Mouse (Mus musculus) cerebellum, adult 8-10 months (tissue): ENCODE data around the gene Cd69.

ENCODE experiments used
- DNase-seq: peaks from one replicate; pipeline ENCODE4 v3.0.0; 2022

Gene Cd69

DNA sequence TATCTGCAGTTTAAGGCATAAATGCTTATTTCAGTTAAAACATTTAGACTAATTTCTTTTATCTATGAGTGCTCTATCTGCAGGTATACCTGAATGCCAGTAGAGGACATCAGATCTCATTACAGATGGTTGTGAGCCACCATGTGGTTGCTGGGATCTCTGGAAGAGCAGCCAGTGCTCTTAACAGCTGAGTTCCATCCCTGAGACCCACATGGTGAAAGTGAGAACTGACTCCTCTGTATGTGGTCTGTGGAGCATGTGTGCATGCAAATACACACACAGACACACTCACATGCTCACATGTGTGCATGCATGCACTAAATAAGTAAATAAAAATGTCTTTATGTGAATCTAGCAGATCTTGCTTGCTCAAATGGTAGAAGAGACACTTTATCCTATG is 29.4 kb downstream of the Cd69 start:
- DNase-seq = no peak

- no peak for DNase-seq
Measured at GRCm38 (mm10) chr6:129241907-129242306, 33.3 kb downstream of the Cd69 start.

DNA sequence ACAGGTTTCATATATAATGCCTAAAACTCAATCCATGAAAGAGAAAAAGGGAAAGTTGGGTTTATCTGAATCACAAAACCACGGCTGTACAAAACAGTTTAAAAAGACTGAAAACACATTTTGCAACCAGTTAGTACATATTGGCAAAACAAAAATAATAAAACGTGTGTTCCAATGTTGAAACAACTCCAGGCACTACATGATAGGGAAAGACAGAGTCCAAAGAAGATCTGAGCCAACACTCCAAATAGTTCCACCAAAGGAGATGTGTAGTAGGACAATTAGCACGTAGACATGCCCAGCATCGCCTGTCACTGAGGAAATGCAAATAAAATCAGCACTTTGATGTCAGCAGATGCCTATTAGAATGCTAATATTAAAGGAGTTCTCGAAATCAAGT is 33.8 kb downstream of the Cd69 start:
- DNase-seq = no peak

- DNase-seq = no peak
Measured at GRCm38 (mm10) chr6:129239564-129240248, 35.5 kb downstream of the Cd69 start.

GRCm38 (mm10) chr6:129238275-129239038 is 36.8 kb downstream of the Cd69 start:
- DNase-seq = peak; percentile 1

- DNase-seq = peak; percentile 40
Measured at GRCm38 (mm10) chr6:129237350-129238274, 37.6 kb downstream of the Cd69 start.

- no peak for DNase-seq
Measured at GRCm38 (mm10) chr6:129236652-129237342, 38.4 kb downstream of the Cd69 start.

GRCm38 (mm10) chr6:129235855-129236461 is 39.3 kb downstream of the Cd69 start:
- DNase-seq = no peak

GRCm38 (mm10) chr6:129234456-129235360 is 40.5 kb downstream of the Cd69 start:
- DNase-seq = no peak

DNA sequence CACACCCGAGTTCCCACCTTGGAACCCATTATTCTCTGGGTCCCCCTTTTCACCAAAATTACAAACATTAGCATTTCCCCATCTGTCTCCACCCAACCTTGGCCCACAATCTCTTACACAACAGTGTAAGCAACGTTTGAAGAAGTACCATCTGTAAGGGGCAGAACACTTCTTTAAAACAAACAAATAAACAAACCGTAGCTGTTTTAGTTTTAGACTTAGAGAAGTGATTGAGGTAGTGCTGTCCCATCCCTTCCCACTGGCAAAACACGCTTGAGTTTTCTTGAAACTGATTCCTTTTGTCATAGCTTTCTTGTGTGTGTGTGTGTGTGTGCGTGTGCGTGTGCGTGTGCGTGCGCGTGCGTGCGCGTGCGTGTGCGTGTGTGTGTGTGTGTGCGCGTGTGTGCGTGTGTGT is 41.3 kb downstream of the Cd69 start:
- no peak for DNase-seq

DNA sequence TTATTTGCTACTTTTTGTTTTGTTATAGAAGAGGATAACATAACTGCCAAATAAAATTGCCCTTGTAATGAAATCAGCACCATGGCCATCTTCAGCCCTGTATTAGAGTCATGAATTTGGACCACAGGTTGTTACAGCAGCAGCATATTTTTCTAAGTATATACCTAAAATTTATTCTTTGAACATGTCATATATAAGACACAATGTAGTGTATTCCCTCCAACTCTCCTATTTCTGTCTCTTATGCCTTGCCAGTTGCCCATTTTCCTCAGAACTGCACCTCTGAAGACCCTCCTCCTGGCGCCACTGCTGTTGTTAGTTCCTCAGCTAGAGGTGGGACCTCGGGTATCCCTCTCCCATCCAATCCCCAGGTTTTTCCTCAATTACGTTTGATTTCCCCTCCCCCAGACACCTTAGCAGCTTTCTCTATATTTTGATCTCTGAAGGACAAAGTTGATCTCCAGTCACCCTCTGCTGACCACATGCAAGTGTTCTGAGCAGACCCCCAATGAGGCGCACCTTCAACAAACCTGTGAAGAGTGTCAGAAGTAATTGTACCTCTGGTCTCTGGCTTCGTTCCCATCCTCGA is 41.8 kb downstream of the Cd69 start:
- no peak for DNase-seq

GRCm38 (mm10) chr6:129232842-129233205 is 42.4 kb downstream of the Cd69 start:
- no peak for DNase-seq

GRCm38 (mm10) chr6:129232005-129232841 is 43.0 kb downstream of the Cd69 start:
- no peak for DNase-seq

- no peak for DNase-seq
Measured at GRCm38 (mm10) chr6:129229774-129230578, 45.3 kb downstream of the Cd69 start.

DNA sequence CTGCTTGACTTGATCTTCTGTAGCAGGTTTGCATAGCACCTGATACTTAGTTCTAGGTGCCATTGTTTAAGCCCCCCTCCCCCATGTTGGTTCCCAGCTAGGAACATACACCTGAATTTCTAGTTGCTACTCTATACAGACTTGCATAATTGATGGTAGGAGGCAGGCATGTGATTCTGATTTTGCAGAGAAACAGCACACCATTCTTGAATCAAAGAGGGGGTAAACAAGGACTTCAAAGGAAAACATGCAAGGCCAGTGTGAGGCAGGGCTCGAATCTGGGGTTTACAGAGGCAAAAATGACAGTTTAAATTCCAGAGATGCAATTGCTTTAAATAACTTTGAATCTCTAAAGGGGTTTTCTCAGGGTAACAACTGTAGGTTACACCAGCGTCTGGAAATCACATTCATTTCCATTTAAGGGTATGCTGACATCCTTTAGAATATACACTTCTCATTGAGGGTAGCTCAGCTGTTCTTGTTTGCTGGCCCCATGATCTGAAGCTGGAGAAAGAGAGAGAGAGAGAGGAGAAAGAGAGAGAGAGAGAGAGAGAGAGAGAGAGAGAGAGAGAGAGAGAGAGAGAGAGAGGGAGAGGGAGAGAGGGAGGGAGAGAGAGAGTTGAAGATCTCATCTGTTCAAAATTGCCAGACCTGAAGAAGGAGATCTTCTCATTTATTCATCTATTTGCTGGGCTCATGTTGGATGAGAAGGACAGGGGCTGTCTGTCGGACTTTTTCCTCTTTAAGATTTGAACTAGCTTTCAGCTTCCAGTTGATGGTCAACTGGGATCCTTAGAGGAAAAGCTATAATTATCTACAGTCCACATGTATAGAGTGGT is 46.1 kb downstream of the Cd69 start:
- DNase-seq = no peak

DNA sequence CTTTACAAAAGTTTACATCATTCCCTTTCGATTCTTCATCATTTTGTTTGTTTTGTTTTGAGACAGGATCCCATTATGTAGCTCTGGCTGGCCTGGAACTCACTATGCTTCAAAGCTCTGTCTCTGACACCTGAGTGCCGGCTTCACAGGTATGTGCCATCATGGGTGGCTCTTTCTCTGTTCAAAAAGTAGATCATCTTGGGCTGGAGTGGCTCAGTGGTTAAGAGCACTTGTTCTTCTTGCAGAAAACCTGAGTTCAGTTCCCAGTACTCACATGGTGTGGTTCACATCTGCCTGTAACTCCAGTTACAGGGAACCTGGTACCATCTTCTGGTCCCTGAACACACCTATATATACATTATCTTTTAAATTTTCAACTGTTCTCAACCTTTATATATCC is 50.2 kb downstream of the Cd69 start:
- no peak for DNase-seq

GRCm38 (mm10) chr6:129224090-129224489 is 51.1 kb downstream of the Cd69 start:
- DNase-seq = no peak

DNA sequence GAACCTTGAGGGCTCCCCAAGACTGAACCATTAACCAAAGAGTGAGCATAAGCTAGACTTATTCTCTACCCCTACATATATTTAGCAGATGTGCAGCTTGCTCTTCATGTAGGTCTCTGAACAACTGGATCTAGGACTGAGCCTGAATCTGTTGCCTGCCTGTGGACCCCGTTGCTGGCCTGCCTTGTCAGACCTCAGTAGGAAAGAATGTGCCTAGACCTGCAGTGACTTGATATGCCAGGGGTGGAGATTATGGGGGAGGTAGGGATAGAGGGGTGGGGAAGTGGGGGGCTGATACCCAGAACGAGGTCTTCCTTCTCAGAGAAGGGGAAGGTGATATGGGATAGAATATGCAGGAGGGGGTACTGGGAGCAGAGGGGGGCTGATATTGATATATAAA is 51.6 kb downstream of the Cd69 start:
- no peak for DNase-seq
